Mouse (Mus musculus): ENCODE measurements at regions not wholly inside any gene's neighbourhood (a gene's known extent, or its start where the extent isn't known, plus 50 kb on each side); places are given as distances from the start of the nearest gene placed in this dataset.

- Histone ChIP-seq H3K4me3 (no peak overlapping the region), H3K27ac (replicated peaks) (no peak overlapping the region), H3K36me3 (no peaks in the 10 kb centered on the region), H3K9me3 (no peaks in the 10 kb centered on the region), H3K9ac (no peak overlapping the region), H3K4me1 (replicated peaks) (peaks cover 9% of the 10 kb centered on the region), H3K27me3 (no peaks in the 10 kb centered on the region), H3K4me2 (no peak overlapping the region)
- WGBS, result 92% methylated on average over 9 of the region's 9 CpGs
- ATAC-seq (ENCODE audit: low FRiP score, low read depth), result no peak
These were observed 466.5 kb upstream of the Gm19410 start for GRCm38 (mm10) chr8:35299088-35299487.

GRCm38 (mm10) chr8:35300359-35300758 lies 465.2 kb upstream of the Gm19410 start:
- Histone ChIP-seq H3K27ac (replicated peaks) (no peak overlapping the region), H3K4me2 (no peak overlapping the region), H3K4me1 (replicated peaks) (peaks cover 9% of the 10 kb centered on the region), H3K27me3 (no peaks in the 10 kb centered on the region), H3K9ac (no peak overlapping the region), H3K9me3 (peaks cover 4% of the 10 kb centered on the region; the same call in 1 of the 2 replicates), H3K4me3 (no peak overlapping the region), H3K36me3 (no peaks in the 10 kb centered on the region)
- peak; percentile 30; the same call in 1 of the 2 replicates for ATAC-seq (ENCODE audit: low FRiP score, low read depth)
- WGBS, result 62% methylated on average over 3 of the region's 3 CpGs

GRCm38 (mm10) chr8:35300881-35301521 lies 464.6 kb upstream of the Gm19410 start:
- Histone ChIP-seq H3K27me3 (no peaks in the 10 kb centered on the region), H3K9ac (no peak overlapping the region), H3K27ac (replicated peaks) (no peak overlapping the region), H3K4me3 (no peak overlapping the region), H3K36me3 (no peaks in the 10 kb centered on the region), H3K4me1 (replicated peaks) (peaks cover 9% of the 10 kb centered on the region), H3K9me3 (peaks cover 4% of the 10 kb centered on the region; the same call in 1 of the 2 replicates), H3K4me2 (no peak overlapping the region)
- ATAC-seq (ENCODE audit: low FRiP score, low read depth), result peak; percentile 59
- 60% methylated on average over 10 of the region's 10 CpGs for WGBS

GRCm38 (mm10) chr8:35302856-35303255 lies 462.7 kb upstream of the Gm19410 start:
- Histone ChIP-seq H3K27me3 (no peaks in the 10 kb centered on the region), H3K36me3 (no peaks in the 10 kb centered on the region), H3K9me3 (peaks cover 4% of the 10 kb centered on the region; the same call in 1 of the 2 replicates), H3K27ac (replicated peaks) (no peak overlapping the region), H3K4me2 (no peak overlapping the region), H3K9ac (no peak overlapping the region), H3K4me3 (no peak overlapping the region), H3K4me1 (replicated peaks) (peaks cover 9% of the 10 kb centered on the region)
- no peak for ATAC-seq (ENCODE audit: low FRiP score, low read depth)
- 84% methylated on average over 7 of the region's 7 CpGs for WGBS

- 82% methylated on average over 10 of the region's 10 CpGs for WGBS
- no peaks in the 10 kb centered on the region for H3K4me1 ChIP-seq (replicated peaks)
- ATAC-seq (ENCODE audit: low FRiP score, low read depth), result no peak
- no peak overlapping the region for H3K9ac ChIP-seq
- H3K27ac ChIP-seq (replicated peaks), result no peak overlapping the region
- H3K9me3 ChIP-seq, result no peaks in the 10 kb centered on the region
- H3K27me3 ChIP-seq, result no peaks in the 10 kb centered on the region
- no peak overlapping the region for H3K4me2 ChIP-seq
- H3K36me3 ChIP-seq, result no peaks in the 10 kb centered on the region
- H3K4me3 ChIP-seq, result no peak overlapping the region
These were observed 444.2 kb upstream of the Gm19410 start for GRCm38 (mm10) chr8:35321270-35321865.

GRCm38 (mm10) chr8:35323180-35323975 lies 442.2 kb upstream of the Gm19410 start:
- no peak overlapping the region for H3K4me3 ChIP-seq
- no peaks in the 10 kb centered on the region for H3K4me1 ChIP-seq (replicated peaks)
- H3K9ac ChIP-seq, result no peak overlapping the region
- ATAC-seq (ENCODE audit: low FRiP score, low read depth), result no peak
- H3K9me3 ChIP-seq, result no peaks in the 10 kb centered on the region
- H3K4me2 ChIP-seq, result no peak overlapping the region
- WGBS, result 74% methylated on average over 15 of the region's 15 CpGs
- H3K36me3 ChIP-seq, result no peaks in the 10 kb centered on the region
- no peaks in the 10 kb centered on the region for H3K27me3 ChIP-seq
- no peak overlapping the region for H3K27ac ChIP-seq (replicated peaks)
